Mouse (Mus musculus) olfactory bulb, adult 2 months (tissue): ENCODE measurements around the gene BC107364. TPM values are rescaled to one million over a fixed set of nuclear protein-coding genes. Genes with fewer than 3 reads are reported as not detected.
"Not testable (repeated sequence)": the region's sequence is repeated elsewhere in the genome, so short reads cannot be mapped to it uniquely, and the experiment has no call there.

ENCODE experiments used
- H3K27ac ChIP-seq: fragments of 200-500 bp; 2 replicates; pipeline ENCODE4 v1.5.1; 2012; ENCODE audit warnings: low read depth, low read length; ENCODE audit not compliant: insufficient read depth
- H3K4me1 ChIP-seq: fragments of 200-500 bp; 2 replicates; pipeline ENCODE4 v1.6.1; 2012; ENCODE audit warnings: low read length; ENCODE audit not compliant: control insufficient read depth, insufficient read depth
- H3K4me3 ChIP-seq: fragments of 200-500 bp; 2 replicates; pipeline ENCODE4 v1.5.1; 2012; ENCODE audit warnings: mild to moderate bottlenecking, low read depth, low read length, moderate library complexity; ENCODE audit not compliant: insufficient read depth
- CTCF ChIP-seq: fragments of 200-500 bp; IDR thresholded peaks from 2 replicates; pipeline ENCODE4 v1.5.1; 2012; ENCODE audit warnings: low read depth, mild to moderate bottlenecking, low read length, moderate library complexity; ENCODE audit not compliant: insufficient read depth
- POLR2A ChIP-seq: fragments of 200-500 bp; IDR thresholded peaks from 2 replicates; pipeline ENCODE4 v1.6.1; 2012; ENCODE audit warnings: mild to moderate bottlenecking, low read depth, low read length, moderate library complexity; ENCODE audit not compliant: insufficient read depth
- WGBS: fragments of 180-500 bp; shearing (Covaris S2); methylation state at CpG from one replicate; pipeline ENCODE4 v1.1.7; 2018; 5-methylcytosine and 5-hydroxymethylcytosine counted together
- polyA plus RNA-seq: library from polyadenylated mRNA; stranded (reverse); fragments of >200 nt; gene quantifications from 2 replicates; pipeline ENCODE4 v1.2.4, GENCODE M21; 2012; ENCODE audit warnings: low replicate concordance; ENCODE audit not compliant: missing spikeins, insufficient read depth, insufficient read length

Gene BC107364
- polyA plus RNA-seq, 1 experiment = not detected

DNA sequence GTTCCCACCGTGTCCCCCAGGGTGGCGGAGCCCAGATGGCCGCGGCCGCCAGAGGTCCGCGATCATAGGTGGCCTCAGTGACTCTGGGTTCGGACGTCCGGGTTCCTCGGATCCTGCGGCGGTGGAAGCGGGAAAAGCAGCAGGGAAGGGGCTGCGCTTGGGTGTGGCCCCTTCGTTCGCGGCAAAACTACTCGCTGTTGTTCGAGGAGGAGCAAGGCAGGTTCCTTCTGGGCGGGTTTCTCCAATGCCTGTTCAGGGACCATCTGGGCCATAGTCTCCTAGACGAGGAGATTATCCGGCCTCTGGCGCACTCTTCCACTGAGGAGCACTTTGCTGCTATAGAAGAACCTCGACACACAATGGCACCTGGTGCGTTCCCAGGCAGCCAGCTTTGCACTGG lies 47.7 kb downstream of the BC107364 start:
- H3K27ac ChIP-seq = no peak overlapping the region
- no peaks in the 10 kb centered on the region for H3K4me1 ChIP-seq
- TF ChIP-seq CTCF = no peak
- TF ChIP-seq POLR2A = no peak
- no peak overlapping the region for H3K4me3 ChIP-seq
- 2% methylated on average over 26 of the region's 26 CpGs for WGBS

DNA sequence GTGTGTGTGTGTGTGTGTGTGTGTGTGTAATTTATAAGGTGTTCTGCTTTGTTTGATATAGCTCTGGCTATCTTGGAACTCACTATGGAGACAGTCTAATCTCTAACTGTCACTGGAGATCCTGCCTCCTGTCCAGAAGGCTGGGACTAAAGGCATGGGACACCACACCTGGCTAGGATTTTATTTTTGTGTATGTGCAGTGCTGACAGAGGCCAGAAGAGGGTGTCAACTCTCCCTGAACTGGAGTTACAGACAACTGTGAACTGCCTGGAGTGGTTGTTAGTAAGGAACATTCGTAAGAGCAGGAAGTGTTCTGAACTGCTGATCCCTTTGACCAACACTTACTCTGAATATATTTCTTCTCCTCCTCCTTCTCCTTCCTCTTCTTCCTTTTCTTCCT lies 49.1 kb downstream of the BC107364 start:
- no peaks in the 10 kb centered on the region for H3K4me1 ChIP-seq
- H3K27ac ChIP-seq = no peak overlapping the region
- WGBS = 11% methylated on average over 1 of the region's 1 CpGs
- TF ChIP-seq CTCF (no peak), POLR2A (no peak)
- no peak overlapping the region for H3K4me3 ChIP-seq

DNA sequence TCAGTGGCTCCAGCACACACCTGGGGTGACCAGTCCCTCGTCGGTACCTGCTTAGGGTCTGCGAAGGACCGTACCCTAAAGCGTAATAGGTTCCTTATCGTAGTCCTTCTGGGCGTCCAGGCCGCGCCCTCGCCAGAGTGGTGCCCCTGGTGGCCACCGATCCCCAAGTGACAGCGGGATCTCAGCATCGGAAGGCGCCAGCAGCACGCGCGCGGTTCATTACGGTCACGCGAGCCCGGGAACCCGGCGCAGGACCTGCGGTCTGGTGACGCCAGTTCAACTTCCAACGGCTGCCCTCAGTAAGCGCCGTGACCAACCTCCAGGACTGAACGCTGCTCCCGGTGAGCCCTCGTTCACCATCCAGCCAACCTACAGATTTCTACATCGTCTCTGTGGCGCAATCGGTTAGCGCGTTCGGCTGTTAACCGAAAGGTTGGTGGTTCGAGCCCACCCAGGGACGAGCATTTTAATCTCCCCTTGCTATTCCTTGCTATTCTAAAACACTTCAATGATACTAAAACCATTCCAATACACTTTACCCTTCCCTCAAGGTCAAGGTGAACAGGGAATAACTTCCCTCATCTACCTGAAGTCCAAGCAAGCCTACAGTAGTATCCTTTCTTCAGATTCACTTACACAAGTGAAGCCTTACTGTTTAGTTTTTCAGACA lies 50.1 kb downstream of the BC107364 start:
- H3K4me3 ChIP-seq = no peak overlapping the region
- 4% methylated on average over 41 of the region's 41 CpGs for WGBS
- TF ChIP-seq POLR2A = no peak
- no peak for TF ChIP-seq CTCF

DNA sequence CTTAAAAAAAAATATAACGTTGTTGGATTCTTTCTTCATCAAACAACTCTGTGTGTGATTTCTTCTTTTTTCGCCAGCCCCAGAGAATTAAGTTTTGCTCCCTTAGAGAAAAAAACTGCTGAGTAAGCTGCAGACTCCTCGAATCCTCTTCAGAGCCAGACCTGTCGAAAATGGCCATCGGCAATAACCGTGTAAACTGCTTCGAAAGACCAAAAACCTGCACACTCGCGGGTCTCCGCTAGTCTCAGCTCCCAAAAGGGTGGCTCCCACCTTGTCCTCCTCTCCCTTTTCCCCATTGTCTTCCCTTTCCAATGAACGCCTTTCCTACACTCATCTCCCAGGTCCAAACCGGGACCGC lies 50.7 kb downstream of the BC107364 start:
- H3K27ac ChIP-seq = no peak overlapping the region
- H3K4me3 ChIP-seq = no peak overlapping the region
- WGBS = 5% methylated on average over 13 of the region's 13 CpGs
- TF ChIP-seq POLR2A (no peak), CTCF (no peak)
- H3K4me1 ChIP-seq = no peaks in the 10 kb centered on the region

More for the DNA sequence above, 50.1 kb downstream of the BC107364 start:
- Histone ChIP-seq H3K4me1 (no peaks in the 10 kb centered on the region), H3K27ac (no peak overlapping the region)

DNA sequence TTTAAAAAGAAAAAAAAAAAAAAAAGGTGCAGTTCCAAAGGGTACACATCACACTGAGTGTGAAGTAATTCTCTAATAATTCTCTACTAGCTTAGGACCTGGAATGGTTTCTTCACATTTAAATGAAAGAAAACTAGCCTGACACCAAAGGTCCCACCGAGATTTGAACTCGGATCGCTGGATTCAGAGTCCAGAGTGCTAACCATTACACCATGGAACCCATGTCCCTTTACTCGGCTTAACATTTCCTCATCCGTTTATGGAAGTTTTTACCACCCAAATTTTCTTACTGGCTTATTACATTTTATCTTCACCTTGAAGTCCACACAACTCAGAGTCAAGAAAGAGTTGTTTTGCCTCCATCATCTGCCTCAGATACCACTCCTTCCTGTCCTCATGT lies 53.2 kb downstream of the BC107364 start:
- no peak overlapping the region for H3K4me3 ChIP-seq
- 4% methylated on average over 5 of the region's 5 CpGs for WGBS
- no peaks in the 10 kb centered on the region for H3K4me1 ChIP-seq
- H3K27ac ChIP-seq = no peak overlapping the region
- TF ChIP-seq POLR2A = no peak
- TF ChIP-seq CTCF = no peak

DNA sequence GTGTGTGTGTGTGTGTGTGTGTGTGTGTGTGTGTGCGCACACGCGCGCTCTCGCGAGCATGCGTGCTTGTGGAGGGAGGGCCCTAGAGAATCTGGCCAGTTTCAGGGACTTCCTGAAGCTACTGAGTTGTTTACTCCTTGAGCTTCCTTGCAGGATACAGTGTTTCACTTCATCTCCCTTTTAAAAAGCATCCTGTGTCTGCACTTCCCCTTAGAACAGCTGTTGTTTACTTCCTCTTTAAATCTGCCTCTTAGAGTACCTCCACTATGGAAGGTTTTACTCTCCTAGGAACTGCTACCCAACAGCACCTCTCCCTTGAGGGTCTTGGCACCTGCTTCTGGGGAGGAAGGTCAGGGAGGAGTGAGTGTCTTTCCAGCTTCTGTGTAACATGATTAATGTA lies 55.2 kb downstream of the BC107364 start:
- H3K4me1 ChIP-seq = no peaks in the 10 kb centered on the region
- H3K4me3 ChIP-seq = no peak overlapping the region
- TF ChIP-seq CTCF = no peak
- TF ChIP-seq POLR2A = no peak
- no peak overlapping the region for H3K27ac ChIP-seq
- 95% methylated on average over 7 of the region's 7 CpGs for WGBS

DNA sequence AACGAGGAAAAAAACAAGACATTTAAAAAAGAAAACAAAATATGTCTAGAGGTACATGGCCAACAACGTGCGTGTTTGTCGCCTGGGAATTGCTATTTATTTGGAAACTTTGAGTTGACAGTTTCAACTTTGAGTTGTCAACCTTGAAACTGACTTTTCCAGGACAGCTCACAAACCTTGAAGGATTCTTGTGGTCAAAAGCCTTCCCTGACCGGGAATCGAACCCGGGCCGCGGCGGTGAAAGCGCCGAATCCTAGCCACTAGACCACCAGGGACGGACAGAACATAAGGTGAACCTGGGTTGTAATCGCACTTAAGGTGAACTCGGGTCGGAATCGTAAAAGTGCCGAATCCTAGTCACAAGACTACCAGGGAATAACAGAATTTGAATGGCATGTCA lies 64.9 kb downstream of the BC107364 start:
- no CpG with 5 or more reads among the region's 18 CpGs for WGBS
- not testable (repeated sequence) for H3K4me1 ChIP-seq, H3K27ac ChIP-seq, H3K4me3 ChIP-seq

Other genes with a start within 250 kb of the BC107364 start
- gene Bola1, start 232.6 kb downstream of the BC107364 start, polyA plus RNA-seq = not detected in 2 replicates
- gene Hist2h2ab, start 232.4 kb downstream of the BC107364 start, polyA plus RNA-seq = not detected in 2 replicates
- gene Hist2h2ac, start 231.4 kb downstream of the BC107364 start, polyA plus RNA-seq = not detected in 2 replicates
- not detected in 2 replicates for gene Hist2h2be, start 231.2 kb downstream of the BC107364 start, polyA plus RNA-seq
- not detected in 2 replicates for gene Hist2h3c2, start 213.2 kb downstream of the BC107364 start, polyA plus RNA-seq
- not detected in 2 replicates for gene Hist2h2aa2, start 212.0 kb downstream of the BC107364 start, polyA plus RNA-seq
- gene Hist2h2aa1, start 206.8 kb downstream of the BC107364 start, polyA plus RNA-seq = not detected in 2 replicates
- not detected in 2 replicates for gene Hist2h3c1, start 205.6 kb downstream of the BC107364 start, polyA plus RNA-seq
- gene Hist2h4, start 189.0 kb downstream of the BC107364 start, polyA plus RNA-seq = not detected in 2 replicates
- gene Hist2h3b, start 183.7 kb downstream of the BC107364 start, polyA plus RNA-seq = not detected in 2 replicates
- not detected in 2 replicates for gene Hist2h2bb, start 182.6 kb downstream of the BC107364 start, polyA plus RNA-seq
- gene Fcgr1, start 158.3 kb downstream of the BC107364 start, polyA plus RNA-seq = not detected in 2 replicates
- gene Hfe2, start 72.9 kb upstream of the BC107364 start, polyA plus RNA-seq = not detected in 2 replicates
- not detected in 2 replicates for gene Txnip, start 105.7 kb upstream of the BC107364 start, polyA plus RNA-seq
- gene Gm16253, start 124.7 kb upstream of the BC107364 start, polyA plus RNA-seq = not detected in 2 replicates
- gene Polr3gl, start 141.9 kb upstream of the BC107364 start, polyA plus RNA-seq = not detected in 2 replicates
- not detected in 2 replicates for gene Ankrd34a, start 144.3 kb upstream of the BC107364 start, polyA plus RNA-seq
- not detected in 2 replicates for gene Lix1l, start 148.8 kb upstream of the BC107364 start, polyA plus RNA-seq
- not detected in 2 replicates for gene Rbm8a, start 177.6 kb upstream of the BC107364 start, polyA plus RNA-seq
- not detected in 2 replicates for gene Pex11b, start 183.1 kb upstream of the BC107364 start, polyA plus RNA-seq
- gene Gm42957, start 183.2 kb upstream of the BC107364 start, polyA plus RNA-seq = not detected in 2 replicates
- not detected in 2 replicates for gene Itga10, start 193.3 kb upstream of the BC107364 start, polyA plus RNA-seq
- gene Ankrd35, start 217.8 kb upstream of the BC107364 start, polyA plus RNA-seq = not detected in 2 replicates
- gene Pias3, start 244.1 kb upstream of the BC107364 start, polyA plus RNA-seq = not detected in 2 replicates